Mouse (Mus musculus) E14TG2a.4 (cell line): ENCODE data around the gene Tmem204.

Source experiments
- CTCF ChIP-seq: conservative IDR thresholded peaks from 2 replicates; pipeline ENCODE4 v1.5.1; 2014; ENCODE audit warnings: low read length
- NANOG ChIP-seq: IDR thresholded peaks from 2 replicates; pipeline ENCODE4 v1.6.1; 2014; ENCODE audit warnings: borderline replicate concordance, low read length, mixed read lengths
- POU5F1 ChIP-seq: IDR thresholded peaks from 2 replicates; pipeline ENCODE4 v1.6.1; 2014; ENCODE audit warnings: low read length, borderline replicate concordance

DNA sequence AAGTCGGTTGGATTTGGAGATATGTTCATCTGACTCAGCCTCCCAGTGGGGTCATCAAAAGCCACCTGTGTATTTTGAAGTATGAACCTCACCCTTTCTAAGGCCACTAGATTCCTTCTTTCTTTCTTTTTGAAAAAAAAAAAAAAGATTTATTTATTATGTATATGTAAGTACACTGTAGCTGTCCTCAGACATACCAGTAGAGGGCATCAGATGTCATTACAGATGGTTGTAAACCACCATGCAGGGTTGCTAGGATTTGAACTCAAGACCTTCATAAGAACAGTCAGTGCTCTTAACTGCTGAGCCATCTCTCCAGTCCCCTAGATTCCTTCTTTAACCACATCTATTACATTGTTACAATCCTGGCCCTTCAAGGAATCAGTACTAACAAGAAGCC, 46.7 kb upstream of the Tmem204 start:
- TF ChIP-seq CTCF (no peak), POU5F1 (no peak), NANOG (no peak)
